Mouse (Mus musculus): Measurements from ENCODE around the gene Bach1.

- TF ChIP-seq CTCF (IDR thresholded peaks at IDR 0.05; ENCODE audit: extremely low read depth, insufficient read length, insufficient replicate concordance, low read depth, low read length) (no peak), POLR2A (IDR thresholded peaks at IDR 0.05; ENCODE audit: low read depth, low read length) (no peak)
Observed at GRCm38 (mm10) chr16:87705892-87706589, 7.3 kb downstream of the Bach1 start.
